Mouse (Mus musculus): ENCODE measurements around the gene Jmjd6. TPM values are rescaled to one million over a fixed set of nuclear protein-coding genes. Genes with fewer than 3 reads are reported as not detected.

Jmjd6 gene
- polyA plus RNA-seq, 1 experiment from 2014 or later, result 78.5 TPM

GRCm38 (mm10) chr11:116807938-116808606, 35.2 kb downstream of the Jmjd6 start:
- Histone ChIP-seq H3K36me3 (no peaks in the 10 kb centered on the region), H3K27me3 (no peaks in the 10 kb centered on the region), H3K4me3 (no peak overlapping the region), H3K4me2 (replicated peaks) (no peak overlapping the region), H3K27ac (replicated peaks) (peak overlapping the region; percentile 39), H3K9ac (replicated peaks) (no peak overlapping the region), H3K9me3 (no peaks in the 10 kb centered on the region), H3K4me1 (peaks cover 43% of the 10 kb centered on the region)
- 20% methylated on average over 7 of the region's 7 CpGs for WGBS
- no peak for ATAC-seq (replicated peaks)

- Histone ChIP-seq H3K27me3 (no peaks in the 10 kb centered on the region), H3K36me3 (no peaks in the 10 kb centered on the region), H3K4me1 (peaks cover 38% of the 10 kb centered on the region), H3K4me2 (replicated peaks) (no peak overlapping the region), H3K4me3 (no peak overlapping the region), H3K9me3 (no peaks in the 10 kb centered on the region), H3K27ac (replicated peaks) (peak overlapping the region; percentile 39), H3K9ac (replicated peaks) (no peak overlapping the region)
- ATAC-seq (replicated peaks), result no peak
- 49% methylated on average over 3 of the region's 3 CpGs for WGBS
Observed at GRCm38 (mm10) chr11:116807526-116807925, 35.7 kb downstream of the Jmjd6 start.

GRCm38 (mm10) chr11:116807116-116807515, 36.1 kb downstream of the Jmjd6 start:
- Histone ChIP-seq H3K27ac (replicated peaks) (no peak overlapping the region; the same call in 1 of the 2 replicates), H3K9me3 (no peaks in the 10 kb centered on the region), H3K4me2 (replicated peaks) (no peak overlapping the region), H3K9ac (replicated peaks) (no peak overlapping the region), H3K4me3 (no peak overlapping the region), H3K36me3 (no peaks in the 10 kb centered on the region), H3K27me3 (no peaks in the 10 kb centered on the region), H3K4me1 (peaks cover 34% of the 10 kb centered on the region)
- ATAC-seq (replicated peaks), result no peak
- 48% methylated on average over 7 of the region's 7 CpGs for WGBS

- no peaks in the 10 kb centered on the region for H3K27me3 ChIP-seq
- H3K4me3 ChIP-seq, result no peak overlapping the region
- 70% methylated on average over 15 of the region's 15 CpGs for WGBS
- 0 out of 2 replicates have a peak overlapping the region, but pooled peaks have one; percentile 43 for H3K27ac ChIP-seq (replicated peaks)
- no peak overlapping the region for H3K9ac ChIP-seq (replicated peaks)
- no peaks in the 10 kb centered on the region for H3K9me3 ChIP-seq
- peaks cover 28% of the 10 kb centered on the region for H3K4me1 ChIP-seq
- H3K36me3 ChIP-seq, result no peaks in the 10 kb centered on the region
- ATAC-seq (replicated peaks), result no peak
- no peak overlapping the region for H3K4me2 ChIP-seq (replicated peaks)
Observed at GRCm38 (mm10) chr11:116806136-116807071, 36.8 kb downstream of the Jmjd6 start.

GRCm38 (mm10) chr11:116802709-116803108, 40.5 kb downstream of the Jmjd6 start:
- Histone ChIP-seq H3K4me2 (replicated peaks) (no peak overlapping the region), H3K9ac (replicated peaks) (no peak overlapping the region), H3K4me3 (no peak overlapping the region), H3K36me3 (no peaks in the 10 kb centered on the region), H3K9me3 (no peaks in the 10 kb centered on the region), H3K4me1 (peaks cover 11% of the 10 kb centered on the region), H3K27me3 (no peaks in the 10 kb centered on the region), H3K27ac (replicated peaks) (no peak overlapping the region)
- WGBS, result 93% methylated on average over 5 of the region's 5 CpGs
- ATAC-seq (replicated peaks), result no peak

GRCm38 (mm10) chr11:116801106-116801505, 42.1 kb downstream of the Jmjd6 start:
- H3K4me1 ChIP-seq, result 0 out of 2 replicates have a peak, but pooled peaks cover 4% of the 10 kb centered on the region
- no peaks in the 10 kb centered on the region for H3K9me3 ChIP-seq
- no peak for ATAC-seq (replicated peaks)
- no peak overlapping the region for H3K27ac ChIP-seq (replicated peaks)
- 72% methylated on average over 5 of the region's 5 CpGs for WGBS
- H3K27me3 ChIP-seq, result no peaks in the 10 kb centered on the region
- H3K9ac ChIP-seq (replicated peaks), result no peak overlapping the region
- no peak overlapping the region for H3K4me3 ChIP-seq
- no peaks in the 10 kb centered on the region for H3K36me3 ChIP-seq
- no peak overlapping the region for H3K4me2 ChIP-seq (replicated peaks)

- Histone ChIP-seq H3K36me3 (no peaks in the 10 kb centered on the region), H3K27ac (replicated peaks) (no peak overlapping the region), H3K27me3 (no peaks in the 10 kb centered on the region), H3K9ac (replicated peaks) (no peak overlapping the region), H3K9me3 (no peaks in the 10 kb centered on the region), H3K4me2 (replicated peaks) (no peak overlapping the region), H3K4me1 (0 out of 2 replicates have a peak, but pooled peaks cover 4% of the 10 kb centered on the region), H3K4me3 (no peak overlapping the region)
- no peak for ATAC-seq (replicated peaks)
- 60% methylated on average over 5 of the region's 5 CpGs for WGBS
Observed at GRCm38 (mm10) chr11:116799364-116799763, 43.9 kb downstream of the Jmjd6 start.

Other genes with a start within 250 kb of the Jmjd6 start
- gene Rhbdf2, start 216.4 kb downstream of the Jmjd6 start, polyA plus RNA-seq (2015; fragmentation: Nextera tagmentation; extraction: Ambion mirVana), result 1.3 and 1.4 TPM in 2 replicates
- 2.0 and 2.4 TPM in 2 replicates for gene Prcd, start 189.9 kb downstream of the Jmjd6 start, polyA plus RNA-seq (2015; fragmentation: Nextera tagmentation; extraction: Ambion mirVana)
- gene Cygb, start 189.1 kb downstream of the Jmjd6 start, polyA plus RNA-seq (2015; fragmentation: Nextera tagmentation; extraction: Ambion mirVana), result 15.8 and 16.4 TPM in 2 replicates
- not detected in 2 replicates for gene St6galnac1, start 67.9 kb downstream of the Jmjd6 start, polyA plus RNA-seq (2015; fragmentation: Nextera tagmentation; extraction: Ambion mirVana)
- 7.6 and 10.7 TPM in 2 replicates for gene Mxra7, start 15.4 kb downstream of the Jmjd6 start, polyA plus RNA-seq (2015; fragmentation: Nextera tagmentation; extraction: Ambion mirVana)
- gene Mettl23, start 171 bp downstream of the Jmjd6 start, polyA plus RNA-seq (2015; fragmentation: Nextera tagmentation; extraction: Ambion mirVana), result 81.9 and 87.5 TPM in 2 replicates
- gene Mfsd11, start 9.0 kb upstream of the Jmjd6 start, polyA plus RNA-seq (2015; fragmentation: Nextera tagmentation; extraction: Ambion mirVana), result 49.8 and 54.9 TPM in 2 replicates
- gene Srsf2, start 9.6 kb upstream of the Jmjd6 start, polyA plus RNA-seq (2015; fragmentation: Nextera tagmentation; extraction: Ambion mirVana), result 637 and 680 TPM in 2 replicates
- gene Mgat5b, start 75.4 kb upstream of the Jmjd6 start, polyA plus RNA-seq (2015; fragmentation: Nextera tagmentation; extraction: Ambion mirVana), result 32.0 and 32.8 TPM in 2 replicates

All from forebrain, embryonic 15.5 days (tissue).